Mouse (Mus musculus) heart, postnatal 10 days (tissue): ENCODE data around the gene Fcf1. TPM values are rescaled to one million over a fixed set of nuclear protein-coding genes. Genes with fewer than 3 reads are reported as not detected.

ENCODE experiments used
- DNase-seq, 2 experiments: peaks; one replicate each; pipeline ENCODE4 v3.0.0; 2021
- intact Hi-C: fragments of 180-260 bp; cut with DNase I; formaldehyde crosslinking; loops from one replicate; pipeline ENCODE4 v1.15.1; 2025
- total RNA-seq, 2 experiments: library from RNA; stranded (reverse); gene quantifications; 2 replicates each; pipeline ENCODE4 v1.2.3; 2021

Gene Fcf1
- 10 to 100 TPM; 45.0 to 45.3 TPM for total RNA-seq

GRCm38 (mm10) chr12:84970428-84971096, at the start of gene Fcf1, which contains the start of gene Arel1:
Fcf1 (plus strand) TSS chr12:84970897.
Arel1 (minus strand) TSS chr12:84970900.
- DNase-seq = peak; percentile 92 to 95
- intact Hi-C loops = loop anchor here (5.0 kb wide), 1 partner anchor 93 kb away; the partner anchor contains the start of gene Ltbp2

DNA sequence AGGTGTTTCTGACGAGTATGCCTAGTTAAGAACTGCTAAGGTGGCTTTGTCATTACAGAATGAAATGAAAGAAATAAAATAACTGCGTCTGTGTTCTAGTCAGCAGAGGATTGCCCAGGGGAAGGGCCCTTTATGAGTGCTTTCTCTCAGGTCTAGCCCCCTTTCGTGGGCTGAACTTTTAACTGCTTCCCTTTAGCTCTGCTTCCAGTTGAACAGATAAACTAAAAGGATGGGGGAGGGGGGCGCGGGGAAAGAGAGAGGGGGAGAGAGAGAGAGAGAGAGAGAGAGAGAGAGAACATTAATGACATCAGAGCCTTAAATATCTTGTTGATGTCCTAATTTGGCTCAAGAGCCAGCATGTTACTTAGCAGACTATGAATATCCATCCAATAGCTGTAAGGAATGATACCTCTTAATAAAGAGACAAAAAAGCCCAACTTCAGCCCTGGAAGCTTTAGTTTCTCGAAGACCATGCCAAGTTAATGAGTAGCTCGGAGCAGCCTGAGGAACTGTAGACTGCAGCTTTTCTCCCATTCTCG, 48.7 kb upstream of the Fcf1 start:
- intact Hi-C loops = no loop called here
- no peak for DNase-seq

DNA sequence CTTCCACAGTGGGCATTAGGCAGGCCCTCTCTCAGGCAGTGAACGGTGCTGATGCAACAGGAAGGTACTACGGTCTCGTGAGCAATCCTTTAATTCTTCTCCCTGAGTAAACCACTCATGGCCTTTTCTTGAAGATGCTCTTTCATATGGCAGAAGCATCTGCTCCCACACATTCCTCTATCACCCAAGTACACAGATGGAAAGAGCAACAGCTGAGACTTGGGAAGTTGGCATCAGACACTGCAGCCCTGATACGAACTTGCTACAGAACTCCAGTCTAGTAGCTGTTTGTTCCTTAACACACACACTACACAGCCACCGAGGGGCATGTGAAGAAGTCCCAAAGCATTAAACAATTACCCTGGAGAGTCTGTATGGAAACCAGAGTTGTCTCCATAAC, 46.4 kb upstream of the Fcf1 start:
- intact Hi-C loops = no loop called here
- no peak for DNase-seq

DNA sequence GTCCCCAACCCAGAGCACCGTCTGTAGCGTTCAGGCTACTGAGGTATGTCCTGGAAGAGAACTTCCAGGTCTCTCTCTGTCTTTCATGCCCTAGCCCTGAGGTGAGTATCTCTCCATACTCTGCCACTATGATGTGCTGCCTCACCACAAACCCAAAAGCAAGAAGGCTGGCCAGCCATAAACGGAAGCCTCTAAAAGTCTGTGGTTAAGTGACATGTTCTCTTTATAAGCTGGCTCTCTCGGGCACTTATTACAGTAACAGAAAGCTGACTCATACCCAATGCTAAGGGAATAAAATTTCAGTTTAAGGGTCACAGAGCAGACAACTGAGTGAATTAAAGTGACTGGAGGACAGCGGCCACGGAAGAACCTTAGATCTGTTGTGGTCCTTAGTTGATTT, 44.2 kb upstream of the Fcf1 start:
- intact Hi-C loops = no loop called here
- no peak for DNase-seq

- intact Hi-C loops = no loop called here
- no peak for DNase-seq
Observed at GRCm38 (mm10) chr12:84932210-84932609, 38.5 kb upstream of the Fcf1 start.

- intact Hi-C loops = no loop called here
- no peak for DNase-seq
Observed at GRCm38 (mm10) chr12:84935343-84935742, 35.4 kb upstream of the Fcf1 start.

GRCm38 (mm10) chr12:84939117-84939516, 31.6 kb upstream of the Fcf1 start:
- intact Hi-C loops = no loop called here
- no peak for DNase-seq

GRCm38 (mm10) chr12:84940343-84940742, 30.4 kb upstream of the Fcf1 start:
- no peak for DNase-seq
- intact Hi-C loops = no loop called here

- intact Hi-C loops = no loop called here
- DNase-seq = no peak
Observed at GRCm38 (mm10) chr12:84941717-84942116, 29.0 kb upstream of the Fcf1 start.

DNA sequence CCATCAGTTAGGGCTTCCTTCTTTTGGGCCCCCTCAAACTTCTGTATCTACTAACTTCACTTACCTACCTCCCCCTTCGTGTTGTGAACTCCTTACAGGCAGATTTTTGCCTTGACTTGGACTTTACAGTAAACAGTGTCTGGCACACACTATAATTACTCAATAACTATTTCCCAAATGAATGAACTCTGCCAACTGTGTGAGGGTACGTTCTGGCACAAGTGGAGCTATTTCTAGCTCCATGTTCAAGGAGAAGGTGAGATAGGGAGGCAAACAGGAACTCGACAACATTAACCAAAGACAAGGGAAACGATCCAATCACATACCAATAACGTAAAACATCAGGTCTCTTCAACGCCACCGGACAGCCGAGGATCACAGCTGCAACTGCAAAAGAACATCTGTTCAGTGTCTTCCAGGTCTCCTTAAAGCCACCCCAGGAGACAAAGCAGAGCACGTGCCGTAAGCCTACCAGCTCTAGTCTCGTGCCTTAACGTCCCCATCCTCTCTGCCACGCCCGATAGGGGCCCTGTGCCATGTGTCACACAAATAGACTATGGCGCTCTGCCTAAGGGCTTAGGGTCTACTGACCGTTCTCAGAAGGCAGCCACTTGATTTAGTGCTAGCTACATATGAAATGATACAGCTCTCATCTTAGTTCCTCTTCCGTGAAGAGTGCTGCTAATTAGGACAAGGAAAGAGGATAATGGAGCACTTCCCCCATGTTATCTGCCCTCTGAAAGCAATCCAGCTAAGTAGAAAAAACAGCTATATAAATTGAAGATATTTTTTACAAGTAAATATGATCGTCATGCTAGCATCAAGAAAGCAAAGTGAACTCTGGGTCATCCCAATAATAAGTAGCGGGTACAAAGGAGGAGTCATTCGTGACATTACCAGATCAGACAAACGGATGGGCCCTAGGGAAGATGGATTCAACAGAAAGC, 27.4 kb upstream of the Fcf1 start:
- intact Hi-C loops = no loop called here
- peak; percentile 43 to 68 for DNase-seq

GRCm38 (mm10) chr12:84944150-84944812, 26.4 kb upstream of the Fcf1 start:
- intact Hi-C loops = no loop called here
- no peak for DNase-seq

GRCm38 (mm10) chr12:84944813-84945553, 25.7 kb upstream of the Fcf1 start:
- no peak for DNase-seq

DNA sequence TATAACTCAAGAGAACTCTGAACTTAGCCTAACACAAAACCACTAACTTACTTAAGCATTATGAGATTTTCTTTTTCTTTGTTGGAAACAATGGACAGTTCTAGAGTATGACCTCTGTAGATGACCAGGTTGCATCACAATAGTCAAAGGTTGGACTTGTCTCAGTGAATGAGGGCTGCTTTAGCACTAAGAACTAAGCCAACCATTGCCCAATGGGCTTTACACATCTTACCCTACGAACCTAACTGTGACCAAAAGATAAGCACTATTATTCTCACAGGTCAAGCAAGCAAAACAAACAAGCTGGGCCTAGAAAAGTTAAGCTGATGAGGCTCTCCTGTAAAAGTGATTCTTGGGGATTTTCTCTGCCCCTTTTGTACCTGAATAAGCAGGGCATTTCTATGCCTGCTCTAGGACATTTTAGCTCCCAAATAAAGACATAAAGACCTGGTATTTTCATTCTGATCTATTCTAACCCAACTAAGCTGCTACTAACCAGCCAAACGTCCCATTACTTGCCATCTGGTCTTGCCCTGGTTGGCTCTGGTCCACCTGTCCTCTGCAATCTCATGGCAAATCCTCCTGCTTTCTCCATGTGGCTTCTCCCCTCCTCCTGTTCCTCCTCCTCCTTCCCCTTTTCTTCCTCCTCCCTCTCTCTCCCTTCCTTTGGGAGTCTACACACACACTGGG, 22.7 kb upstream of the Fcf1 start:
- intact Hi-C loops = no loop called here
- no peak for DNase-seq

More at GRCm38 (mm10) chr12:84944813-84945553, 25.7 kb upstream of the Fcf1 start:
- intact Hi-C loops = no loop called here

- peak; percentile 58 to 66 for DNase-seq
Observed at GRCm38 (mm10) chr12:84948584-84949285, 22.0 kb upstream of the Fcf1 start.

DNA sequence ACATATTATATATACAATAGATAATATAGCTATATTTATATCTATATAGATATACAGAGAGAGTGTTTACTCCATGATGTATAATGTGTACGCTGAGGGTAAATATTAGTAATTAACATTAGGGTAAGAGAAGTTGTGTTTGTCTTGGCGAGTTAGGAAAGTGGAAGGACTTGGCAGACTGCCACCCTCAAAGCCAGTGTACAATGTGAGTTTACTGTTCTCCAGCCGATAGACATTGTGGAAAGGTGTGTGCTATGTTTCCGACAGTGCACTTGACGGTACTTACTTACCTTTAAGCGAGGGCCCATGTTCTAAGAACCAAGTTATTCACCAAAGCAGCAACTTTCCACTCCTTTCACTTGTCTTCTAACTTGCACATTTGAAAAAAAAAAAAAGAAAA, 19.9 kb upstream of the Fcf1 start:
- intact Hi-C loops = no loop called here
- no peak for DNase-seq

More at GRCm38 (mm10) chr12:84948584-84949285, 22.0 kb upstream of the Fcf1 start:
- intact Hi-C loops = no loop called here

DNA sequence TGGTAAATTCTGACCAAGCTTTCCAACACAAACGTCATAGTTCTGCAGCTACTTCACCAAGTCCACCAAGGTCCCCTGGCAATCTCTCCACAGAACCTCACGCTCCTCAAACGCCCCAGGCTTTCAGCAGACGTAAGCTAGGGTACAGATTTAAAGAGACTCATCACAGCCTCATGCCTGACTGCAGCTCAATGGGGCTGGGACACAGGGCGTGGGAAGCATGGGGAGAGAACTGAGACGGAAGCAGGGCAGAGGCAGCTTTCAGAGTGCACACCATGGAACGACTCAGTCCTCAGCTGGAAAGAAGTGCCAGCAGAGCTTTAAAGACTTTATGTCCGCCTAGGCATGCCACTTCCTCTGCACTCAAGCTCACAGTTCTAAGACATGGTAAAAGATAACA, 19.2 kb upstream of the Fcf1 start:
- intact Hi-C loops = no loop called here
- DNase-seq = no peak

- no peak for DNase-seq
- intact Hi-C loops = no loop called here
Observed at GRCm38 (mm10) chr12:84952351-84952750, 18.3 kb upstream of the Fcf1 start.

DNA sequence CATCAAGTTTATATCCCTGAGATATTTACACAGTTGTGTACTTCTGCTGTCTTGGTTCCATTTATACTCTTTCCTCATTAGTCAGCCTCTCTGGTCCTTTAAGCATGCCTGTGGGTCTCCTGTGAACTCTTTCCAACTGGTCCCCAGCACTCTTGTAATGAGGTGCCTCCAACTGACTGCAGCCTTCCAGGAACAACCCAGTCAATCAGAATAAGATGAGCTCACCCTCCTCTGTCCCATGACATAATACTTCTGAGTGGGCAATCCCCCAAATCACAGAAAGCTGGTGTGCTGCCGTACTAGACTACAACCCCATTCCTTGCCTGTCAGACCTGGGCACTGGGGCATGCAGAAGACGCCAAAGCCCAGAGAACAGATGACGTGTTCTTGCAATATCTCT, 14.4 kb upstream of the Fcf1 start:
- no peak for DNase-seq
- intact Hi-C loops = no loop called here

- intact Hi-C loops = no loop called here
- DNase-seq = no peak
Observed at GRCm38 (mm10) chr12:84958794-84959356, 11.8 kb upstream of the Fcf1 start.
